Mouse (Mus musculus) left cerebral cortex, adult 18-20 months (tissue): ENCODE measurements around the gene Mtfr1l. TPM values are rescaled to one million over a fixed set of nuclear protein-coding genes. Genes with fewer than 3 reads are reported as not detected.
A peak's percentile ranks its signal among the peaks of the same experiment; 100 is the strongest.
"Not testable (repeated sequence)": the region's sequence is repeated elsewhere in the genome, so short reads cannot be mapped to it uniquely, and the experiment has no call there.

Source experiments
- DNase-seq, 2 experiments: peaks; one replicate each; pipeline ENCODE4 v3.0.0; 2021 to 2022; ENCODE audit warnings: low spot score in 2 of 2, mixed read lengths in 1 of 2
- total RNA-seq, 2 experiments: library from RNA; stranded (reverse); gene quantifications; 2 replicates each; pipeline ENCODE4 v1.2.3; 2021

Mtfr1l gene
- total RNA-seq, 2 experiments from 2014 or later, result 65.3 to 66.0 TPM

DNA sequence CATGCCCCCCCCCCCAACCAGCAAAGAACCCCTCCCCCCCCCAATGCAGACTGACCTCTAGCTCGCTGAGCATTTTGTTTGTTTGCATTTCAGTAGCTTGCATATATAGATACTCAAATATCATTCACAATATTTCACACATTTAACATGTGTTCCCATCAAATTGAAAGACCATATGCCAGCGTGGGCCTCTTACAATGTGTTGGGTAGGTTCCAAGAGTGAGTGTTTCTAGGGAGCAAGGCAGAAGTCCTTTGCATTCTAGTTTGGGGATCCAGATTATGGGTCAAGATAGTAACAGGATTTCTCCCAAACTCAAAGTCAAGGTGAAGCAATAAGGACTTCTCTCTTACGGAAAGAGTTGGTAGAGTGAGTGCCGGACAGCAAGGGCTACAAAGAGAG is 16.6 kb downstream of the Mtfr1l start:
- DNase-seq, result no peak

DNA sequence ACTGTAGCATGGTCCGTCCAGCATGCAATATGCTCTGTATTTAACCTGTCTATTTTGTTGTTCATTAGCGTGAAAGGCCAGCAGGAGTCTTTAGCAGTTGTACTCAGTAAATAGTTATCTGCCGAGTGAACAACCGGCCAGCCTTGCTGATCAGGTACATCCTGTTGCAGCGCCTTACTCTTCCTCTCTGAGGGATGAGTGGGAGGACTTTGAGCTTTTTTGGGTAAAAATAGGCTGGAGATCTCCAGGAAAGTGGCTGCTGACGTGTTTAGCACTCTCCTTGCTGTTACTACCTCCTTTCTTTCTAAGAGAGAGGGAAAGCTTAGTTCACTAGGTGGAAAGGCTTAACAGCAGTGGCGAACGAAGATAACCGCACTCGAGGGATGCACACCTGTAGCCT is 17.5 kb downstream of the Mtfr1l start:
- DNase-seq, result peak in 1 of 2 experiments; percentile 43

DNA sequence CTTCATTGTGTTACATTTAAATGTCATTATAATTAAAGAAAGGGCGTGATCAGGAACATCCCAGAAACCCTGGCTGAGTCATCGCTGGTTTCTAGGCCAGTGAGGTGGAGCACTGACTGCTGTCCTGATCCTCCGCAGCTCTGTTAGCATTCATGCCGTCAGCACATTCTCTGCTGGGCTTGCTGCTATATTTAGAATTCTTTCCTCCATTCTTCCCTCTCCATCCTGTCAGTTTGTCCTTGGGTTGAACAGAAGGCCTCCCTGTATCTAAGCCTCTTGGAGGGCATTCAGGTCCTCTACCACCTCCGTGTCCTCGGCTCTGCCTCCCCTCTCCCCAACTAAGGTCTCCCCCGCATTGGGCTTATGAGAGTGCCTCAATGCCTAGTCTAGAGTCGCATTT is 18.2 kb downstream of the Mtfr1l start:
- peak; percentile 43 to 49 for DNase-seq

DNA sequence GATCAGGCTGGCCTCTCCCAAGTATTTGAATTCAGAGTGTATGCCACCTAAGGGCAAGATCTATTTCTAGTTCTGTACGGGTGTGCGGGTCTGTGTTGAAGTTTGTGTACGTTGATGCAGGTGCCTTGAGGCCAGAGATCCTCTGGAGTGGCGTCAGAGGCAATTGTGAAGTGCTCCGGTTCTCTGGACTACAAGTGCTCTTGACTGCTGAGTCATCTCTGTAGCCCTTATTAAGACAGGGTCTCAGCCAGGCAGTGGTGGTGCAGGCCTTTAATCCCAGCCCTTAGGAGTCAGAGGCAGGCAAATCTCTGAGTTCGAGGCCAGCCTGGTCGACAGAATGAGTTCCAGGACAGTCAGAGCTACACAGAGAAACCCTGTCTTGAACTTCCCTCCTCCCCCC is 19.6 kb downstream of the Mtfr1l start:
- no peak for DNase-seq

DNA sequence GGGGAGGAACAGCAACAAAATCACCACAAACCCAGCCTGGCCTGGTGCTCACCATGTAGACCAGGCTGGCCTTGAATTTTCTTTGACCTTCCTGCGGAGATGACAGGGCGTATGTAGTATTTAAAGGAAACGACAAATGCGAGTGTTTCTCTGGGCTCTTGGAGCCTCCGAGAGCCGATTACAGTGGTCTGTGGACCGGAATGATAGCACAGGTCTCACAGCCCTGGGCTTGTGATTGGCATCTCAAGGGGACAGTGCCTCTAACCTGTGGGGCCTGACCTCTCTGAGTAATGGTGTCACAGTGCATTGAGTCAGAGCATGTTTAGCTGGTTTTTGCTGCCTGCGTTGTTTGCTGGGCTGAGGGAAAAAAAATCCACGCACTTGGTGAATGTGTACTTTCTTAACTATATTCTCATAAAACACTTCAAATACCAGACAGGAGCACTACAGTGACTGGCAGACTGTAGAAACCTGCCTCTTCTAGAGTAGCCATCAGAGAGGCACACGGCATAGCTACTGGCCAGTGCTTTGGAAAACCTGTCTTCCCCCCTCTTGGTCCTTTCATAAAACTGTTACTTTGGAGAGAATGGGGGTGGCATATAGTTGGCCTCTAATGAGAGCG is 20.8 kb downstream of the Mtfr1l start:
- no peak for DNase-seq

DNA sequence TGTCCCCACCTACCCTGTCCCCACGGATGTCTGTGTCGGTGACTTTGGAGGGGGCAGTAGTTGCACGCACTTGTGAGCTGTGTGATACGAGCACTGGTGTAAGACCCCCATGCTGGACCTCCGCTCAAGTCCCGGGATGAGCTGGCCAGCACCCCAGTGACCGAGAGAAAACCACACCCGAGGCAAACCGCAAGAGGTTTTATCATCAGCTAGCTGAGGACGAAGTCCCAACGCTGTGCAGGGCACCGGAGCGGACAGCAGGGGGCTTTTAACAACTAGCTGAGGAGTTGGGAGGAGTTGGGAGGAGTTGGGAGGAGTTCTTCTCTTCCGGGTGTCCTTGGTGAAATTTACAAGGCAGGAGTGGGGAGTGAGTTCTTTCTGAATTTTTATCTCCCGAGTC is 22.4 kb downstream of the Mtfr1l start:
- DNase-seq, result peak; percentile 39 to 47

DNA sequence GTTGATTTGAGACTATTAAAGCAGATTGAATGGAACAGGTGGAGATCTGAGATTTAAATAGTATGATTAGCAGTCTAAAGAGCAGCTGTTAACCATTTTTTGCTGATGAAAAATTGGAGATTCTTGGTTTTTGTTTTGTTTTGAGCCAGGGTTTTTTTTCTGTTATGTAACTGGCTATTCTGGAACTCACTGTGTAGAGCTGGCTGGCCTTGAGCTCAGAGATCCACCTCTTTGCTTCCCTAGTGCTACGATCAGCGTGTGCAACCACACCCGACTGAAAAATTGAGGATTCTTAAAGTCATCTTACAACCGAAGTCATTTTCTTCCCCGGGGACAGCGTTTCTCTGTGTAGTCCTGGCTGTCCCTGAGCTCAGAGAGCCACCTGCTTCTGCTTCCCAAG is 23.5 kb downstream of the Mtfr1l start:
- DNase-seq, result no peak

DNA sequence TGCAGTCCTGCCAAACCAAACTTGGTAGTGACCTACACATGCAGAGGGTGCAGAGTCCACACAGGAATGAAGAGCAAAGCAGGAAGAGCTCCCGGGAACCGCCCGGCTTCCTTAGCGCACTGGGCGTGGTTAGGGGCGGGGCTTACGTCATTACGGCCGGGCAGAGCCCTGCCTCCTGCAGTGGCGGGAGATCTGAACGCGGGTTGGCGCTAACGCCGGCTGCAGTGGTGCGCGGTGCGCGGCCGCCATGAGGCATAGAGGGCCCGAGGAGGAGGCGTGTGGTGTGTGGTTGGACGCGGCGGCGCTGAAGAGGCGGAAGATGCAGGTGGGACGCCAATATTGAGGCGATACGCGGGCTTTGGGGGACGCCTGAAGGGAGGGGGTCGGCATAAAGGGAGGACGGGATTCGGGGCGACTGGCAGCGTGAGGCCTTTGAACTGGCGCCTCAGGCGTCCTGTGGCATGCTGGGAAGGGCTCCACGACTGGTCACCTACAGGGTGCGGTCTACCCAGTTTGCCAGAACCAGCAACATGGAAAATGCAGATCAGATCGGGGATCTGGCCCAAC is 24.3 kb downstream of the Mtfr1l start, which contains the start of gene Aunip:
Aunip (plus strand) TSS at position 155 of the 567 bp plus-strand sequence.
- DNase-seq, result peak; percentile 84 to 86

DNA sequence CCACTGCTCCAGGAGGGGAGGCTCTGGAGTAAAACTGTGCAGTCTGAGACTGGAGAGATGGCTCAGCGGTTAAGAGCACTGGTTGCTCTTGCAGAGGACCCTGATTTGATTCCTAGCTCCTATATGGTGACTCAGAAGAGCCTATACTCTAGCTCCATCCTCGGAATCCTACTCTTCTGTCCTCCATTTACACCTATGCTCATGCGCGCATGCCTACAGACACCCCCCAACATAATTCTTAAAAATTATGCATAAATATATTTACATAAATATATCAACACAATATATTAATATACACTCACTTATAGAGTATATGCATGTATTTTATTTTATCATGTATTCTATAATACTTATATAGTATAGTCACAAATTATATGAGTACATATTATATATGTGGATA is 24.8 kb downstream of the Mtfr1l start:
- DNase-seq, result no peak

DNA sequence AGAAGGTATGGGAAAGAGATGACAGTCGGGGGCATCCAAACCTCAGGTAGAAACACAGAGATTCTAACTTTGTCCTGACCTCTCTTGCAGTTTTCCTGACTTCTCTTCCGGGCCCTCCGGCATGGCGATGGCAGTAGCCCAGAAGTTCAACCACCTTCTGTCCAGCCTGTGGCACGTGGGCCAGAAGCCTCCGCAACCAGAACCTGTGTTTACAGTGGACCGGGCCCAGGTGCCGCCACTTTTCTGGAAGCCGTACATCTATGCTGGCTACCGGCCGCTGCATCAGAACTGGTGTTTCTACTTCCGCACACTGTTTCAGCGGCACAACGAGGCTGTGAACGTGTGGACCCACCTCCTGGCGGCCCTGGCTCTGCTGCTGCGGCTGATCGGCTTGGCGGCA is 28.5 kb downstream of the Mtfr1l start:
- DNase-seq, result no peak

DNA sequence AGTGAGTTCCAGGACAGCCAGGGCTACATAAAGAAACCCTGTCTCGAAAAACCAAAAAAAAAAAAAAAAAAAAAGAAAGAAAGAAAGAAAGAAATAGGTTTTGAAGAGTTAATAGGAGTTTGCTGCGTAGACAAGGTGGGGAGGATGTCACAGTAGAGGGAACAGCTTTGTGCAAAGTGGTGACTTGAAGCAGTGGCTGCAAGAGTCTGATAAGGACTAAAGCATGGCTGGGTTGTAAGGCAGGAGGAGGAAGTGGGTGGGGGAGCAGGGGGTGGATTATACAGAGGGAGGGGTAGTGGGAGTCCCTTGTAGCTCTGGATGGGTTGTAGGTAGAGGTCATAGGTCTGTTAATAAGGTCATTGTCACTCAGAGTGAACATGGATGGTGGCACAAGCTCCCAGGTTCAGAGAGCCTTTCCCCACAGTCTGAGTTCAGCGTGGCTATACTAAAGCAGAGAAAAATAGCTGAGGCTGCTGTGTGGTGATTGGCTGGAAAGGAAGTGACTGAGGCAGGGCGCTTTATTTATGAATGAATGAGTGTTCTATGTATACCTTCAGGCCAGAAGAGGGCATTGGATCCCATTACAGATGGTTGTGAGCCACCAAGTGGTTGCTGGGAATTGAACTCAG is 29.1 kb downstream of the Mtfr1l start:
- no peak for DNase-seq

DNA sequence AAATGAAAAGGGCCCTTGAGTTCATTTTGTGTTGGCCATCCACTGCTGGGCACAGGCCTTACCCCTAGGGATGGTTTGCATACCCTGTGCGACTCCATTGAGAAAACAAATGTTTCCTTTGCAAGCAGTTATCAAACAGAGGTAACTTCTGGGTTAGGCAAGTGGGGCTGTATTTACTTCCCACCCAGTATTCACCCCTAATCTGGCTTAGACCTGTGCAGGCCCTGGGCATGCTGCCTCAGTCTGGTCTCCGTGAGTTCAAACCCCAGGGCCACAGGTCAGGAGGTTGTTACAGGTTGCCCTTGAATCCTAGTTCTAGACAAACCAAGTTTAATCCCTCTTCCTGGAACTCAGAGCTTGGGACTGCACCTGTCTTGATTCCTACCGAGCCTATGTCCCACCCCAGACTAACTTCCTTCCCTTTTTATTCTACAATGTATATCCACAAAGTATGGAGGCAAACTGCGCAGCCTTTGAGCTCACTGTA is 29.8 kb downstream of the Mtfr1l start:
- DNase-seq, result no peak

DNA sequence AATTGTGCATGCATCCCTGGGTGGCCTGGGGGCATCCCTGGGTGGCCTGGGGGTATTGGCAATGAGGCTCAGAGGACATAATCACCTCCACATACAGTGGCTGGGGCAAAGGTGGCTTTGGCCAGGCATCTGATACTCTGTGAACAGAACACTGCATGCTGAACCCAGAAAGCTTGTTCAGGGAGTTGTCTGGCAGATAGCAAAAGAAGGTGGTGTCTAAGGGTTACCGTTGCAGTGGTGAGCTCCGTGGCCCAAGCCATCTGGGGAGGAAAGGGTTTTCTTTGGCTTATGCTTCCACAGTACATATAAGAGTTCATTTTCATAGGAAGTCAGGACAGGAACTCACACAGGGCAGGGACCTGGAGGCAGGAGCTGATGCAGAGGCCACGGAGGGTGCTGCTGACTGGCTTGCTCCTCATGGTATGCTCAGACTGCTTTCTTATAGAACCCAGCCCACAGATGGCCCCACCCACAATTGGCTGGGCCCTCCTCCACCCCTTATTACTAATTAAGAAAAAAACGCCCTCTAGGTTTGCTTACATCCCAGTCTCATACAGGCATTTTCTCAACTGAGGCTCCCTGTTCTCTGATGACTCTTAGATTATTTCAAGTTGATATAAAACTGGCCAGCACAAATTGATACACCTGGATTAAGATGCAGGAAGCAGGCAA is 31.4 kb downstream of the Mtfr1l start:
- no peak for DNase-seq

DNA sequence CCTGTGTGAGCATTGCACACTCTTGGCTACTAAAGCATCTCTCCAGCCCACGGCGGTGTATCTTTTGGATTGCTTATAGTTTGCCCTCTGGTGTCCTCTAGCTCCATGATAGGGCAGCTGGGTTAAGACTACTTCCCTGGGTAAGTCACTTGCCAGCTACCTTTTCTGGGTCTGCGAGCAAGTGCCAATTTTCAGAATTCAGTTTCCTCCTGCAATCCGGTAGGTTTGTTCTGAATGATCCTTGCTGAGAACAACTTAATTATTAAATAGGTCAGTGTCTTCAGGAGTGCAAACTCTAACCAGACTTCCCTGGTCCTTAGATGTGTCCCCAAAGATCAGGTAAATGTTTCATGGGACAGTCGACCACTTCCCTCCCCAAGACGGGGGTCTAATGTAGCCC is 34.1 kb downstream of the Mtfr1l start:
- DNase-seq, result no peak

DNA sequence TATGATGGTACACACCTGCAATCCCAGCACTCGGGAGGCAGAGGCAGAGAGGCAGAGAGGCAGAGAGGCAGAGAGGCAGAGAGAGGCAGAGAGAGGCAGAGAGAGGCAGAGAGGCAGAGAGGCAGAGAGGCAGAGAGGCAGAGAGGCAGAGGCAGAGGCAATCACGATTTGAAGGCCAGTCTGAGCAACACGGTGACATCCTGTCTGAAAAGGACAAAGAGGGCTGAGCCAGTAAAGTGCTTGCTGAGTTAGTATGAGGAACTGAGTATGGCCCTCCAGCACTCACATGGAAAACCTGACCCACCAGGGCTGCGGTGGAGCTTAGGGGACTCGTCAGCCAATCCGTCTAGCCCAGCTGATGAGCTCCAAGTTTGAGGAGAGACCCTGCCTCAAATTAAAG is 36.2 kb downstream of the Mtfr1l start:
- DNase-seq, result not testable (repeated sequence)

DNA sequence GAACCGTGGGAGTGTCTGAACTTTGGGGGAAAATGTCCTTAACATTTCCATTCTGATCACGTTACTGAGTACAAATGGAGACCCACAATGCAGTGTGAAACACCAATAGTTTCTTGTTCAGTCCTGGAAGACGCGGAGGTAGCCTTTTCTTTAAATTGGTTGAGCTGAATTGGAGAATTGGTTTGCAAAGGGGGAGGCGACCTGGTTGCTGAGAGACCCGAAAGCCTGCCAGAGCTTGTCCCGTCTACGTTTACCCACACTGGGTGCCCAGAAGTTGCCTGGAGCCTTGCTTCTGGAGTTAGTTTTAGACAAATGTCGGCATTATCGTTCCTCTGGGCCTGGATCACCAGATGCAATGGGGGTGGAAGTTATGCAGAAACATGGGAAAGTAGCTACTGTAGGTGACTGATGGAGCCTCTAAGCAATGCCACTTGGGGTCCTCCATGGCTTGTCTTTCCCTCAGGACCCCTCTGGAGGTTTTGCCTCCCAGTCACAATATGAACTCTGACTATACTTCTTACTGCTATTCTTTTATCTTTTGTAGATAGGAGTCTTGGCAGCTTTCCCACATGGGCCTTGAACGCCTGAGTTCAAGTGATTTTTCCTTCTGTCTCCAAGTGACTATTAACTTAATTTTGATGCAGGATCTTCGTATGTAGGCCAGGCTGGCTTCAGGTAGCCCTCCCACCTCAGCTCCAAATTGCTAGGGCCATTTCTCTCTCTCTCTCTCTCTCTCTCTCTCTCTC is 37.0 kb downstream of the Mtfr1l start:
- peak in 1 of 2 experiments; percentile 40 for DNase-seq

DNA sequence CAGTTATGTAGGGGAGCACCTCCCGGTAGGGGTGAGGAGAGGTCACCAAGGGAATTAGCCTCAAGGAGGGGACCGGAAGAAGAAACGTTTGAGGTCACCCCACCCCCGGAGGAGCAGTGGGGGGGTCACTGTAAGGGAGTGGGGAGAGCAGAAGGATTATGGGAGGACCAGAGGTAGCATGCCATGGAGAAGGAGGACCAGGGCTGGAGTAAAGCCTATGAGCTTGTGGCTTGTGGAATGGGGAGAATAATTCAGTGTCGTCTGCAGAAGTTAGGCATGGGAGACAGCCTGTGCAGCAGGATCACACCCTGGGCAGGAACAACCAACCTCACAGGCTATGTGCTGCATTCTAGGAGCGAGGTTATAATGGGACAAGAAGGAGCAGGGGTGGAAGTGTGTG is 38.0 kb downstream of the Mtfr1l start:
- DNase-seq, result no peak

DNA sequence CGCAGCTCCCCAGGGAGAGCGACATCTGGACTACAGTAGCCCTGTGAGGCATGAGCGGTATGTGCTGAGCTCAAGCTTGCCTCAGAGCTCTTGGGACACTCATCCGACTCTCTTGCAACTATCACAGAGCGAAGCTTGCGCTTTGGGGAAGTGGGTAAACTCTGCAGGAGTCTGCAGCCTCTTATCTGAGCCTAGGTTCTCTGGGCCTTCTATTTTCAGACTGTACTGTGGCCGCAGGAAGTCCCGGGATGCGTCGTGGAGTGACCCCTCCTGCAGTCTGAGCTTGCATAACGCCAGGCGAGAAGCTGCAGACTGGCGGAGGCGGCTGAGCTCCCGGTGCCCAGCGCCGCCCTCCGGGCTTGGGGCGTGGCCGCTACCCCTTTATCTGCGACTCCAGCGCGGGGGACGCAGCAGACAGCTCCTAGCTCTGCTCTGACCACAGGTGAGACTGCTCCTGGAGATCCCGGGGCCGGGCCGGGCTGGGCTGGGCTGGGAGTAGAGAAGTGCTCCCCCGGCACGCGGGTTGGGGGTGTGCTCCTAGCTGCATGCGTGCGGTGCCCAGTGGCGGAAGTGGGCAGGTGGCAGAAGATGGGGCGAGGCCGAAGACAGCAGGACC is 38.5 kb downstream of the Mtfr1l start, which contains the start of gene Paqr7:
Paqr7 (plus strand) TSS at position 103 of the 616 bp plus-strand sequence.
- peak; percentile 75 to 86 for DNase-seq

DNA sequence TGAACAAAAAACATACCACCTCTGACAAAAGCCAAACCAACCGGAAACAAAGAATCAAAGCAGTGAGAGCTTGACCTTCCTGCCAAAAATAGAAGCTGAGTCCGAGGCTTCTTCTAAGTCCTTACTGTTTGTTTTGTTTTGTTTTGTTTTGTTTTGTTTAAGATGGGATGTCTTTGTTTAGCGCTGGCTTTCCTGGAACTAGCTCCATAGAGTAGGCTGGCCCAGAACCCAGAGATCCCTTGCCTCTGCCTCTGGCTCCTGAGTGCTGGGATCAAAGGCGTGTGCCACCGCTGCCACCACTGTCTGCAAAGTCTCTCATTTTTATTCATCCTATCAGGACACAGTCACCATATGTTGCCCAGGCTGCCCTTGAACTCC is 39.7 kb downstream of the Mtfr1l start:
- no peak for DNase-seq

DNA sequence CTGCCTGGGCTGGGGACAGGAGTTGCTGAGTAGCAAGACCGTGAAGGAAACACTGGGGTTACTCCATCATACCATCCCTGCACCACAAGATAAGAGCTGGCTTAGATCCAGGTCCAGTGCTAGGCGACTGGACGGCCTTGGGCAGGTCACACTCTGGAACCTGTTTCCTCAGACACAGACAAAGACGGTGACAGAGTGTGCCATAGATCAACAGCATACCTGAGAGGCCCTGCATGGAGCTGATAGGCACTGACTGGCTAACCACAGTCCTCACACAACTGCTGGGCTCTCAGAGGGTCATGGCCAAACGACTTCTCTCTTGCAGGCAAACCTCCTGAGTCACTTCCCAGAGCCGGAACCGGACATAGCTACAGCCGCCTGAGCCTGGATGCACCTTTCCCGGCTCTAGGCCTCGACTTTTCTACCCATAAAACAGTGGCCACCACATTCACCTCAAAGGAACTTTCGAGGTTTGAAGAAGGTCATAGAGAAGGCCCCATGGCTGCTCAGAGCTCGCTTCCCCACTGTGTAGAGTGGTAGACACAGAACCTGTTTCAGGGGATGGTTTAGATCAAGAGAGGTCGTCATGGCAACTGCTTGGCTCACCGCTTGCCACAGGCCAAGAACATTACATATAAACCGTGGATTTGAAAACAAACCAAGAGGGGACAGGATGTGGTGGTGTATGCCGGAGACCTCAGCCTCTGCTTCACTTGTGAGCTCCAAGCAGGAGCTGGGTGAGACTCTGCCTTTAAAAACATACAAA is 40.2 kb downstream of the Mtfr1l start:
- DNase-seq, result no peak
